Mouse (Mus musculus): ENCODE results near the gene Cfap298.

DNA sequence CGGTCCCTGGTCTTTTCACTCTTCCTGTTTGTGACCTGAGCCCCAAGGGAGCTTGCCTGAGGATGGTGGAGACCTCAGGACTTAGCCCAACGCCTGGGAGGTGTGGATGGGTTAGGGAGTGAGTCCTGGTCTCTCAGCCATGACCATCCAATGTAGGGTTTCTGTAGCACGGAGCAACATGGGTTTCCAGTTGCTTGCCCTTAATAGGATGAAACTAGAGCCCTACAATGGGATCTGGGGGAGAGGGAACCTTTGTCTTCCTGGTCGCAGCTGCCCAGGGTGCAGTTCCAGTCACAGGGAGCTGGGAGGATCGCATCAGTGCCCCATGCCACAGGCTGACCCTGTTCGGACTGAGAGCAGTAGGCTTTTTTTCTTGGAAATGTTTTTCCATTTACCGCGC lies 17.8 kb downstream of the Cfap298 start:
- no peak for TF ChIP-seq POLR2A (IDR thresholded peaks at IDR 0.05; ENCODE audit: insufficient read depth, low read length)
- no peak for TF ChIP-seq CTCF (IDR thresholded peaks at IDR 0.05; ENCODE audit: low read depth, low read length)

All from ES-Bruce4 (cell line).